ENCODE assay signal across 9 mouse cellular contexts in genomic region chr3:96704778-96705177, GRCm38 (mm10). TPM values are rescaled to one million over a fixed set of nuclear protein-coding genes. Genes with fewer than 3 reads are reported as not detected.
DNase-seq lines count a peak whose midpoint lies in the region; ATAC-seq and TF ChIP-seq lines count a peak whose summit lies in the region.
"Had no signal": no experiment of that assay in that cellular context is flagged by ENCODE, and none has a peak within 500 bp of the region (broad histone marks: within the 10 kb centered on the region; RNA-seq: fewer than 3 reads in every experiment).

No protein-coding gene starts in this region.

- no peak overlapping the region for H3K4me2 ChIP-seq in heart, embryonic 11.5 days
- H3K4me2 ChIP-seq in lung, embryonic 14.5 days, result no peak overlapping the region
- H3K4me2 ChIP-seq in stomach, postnatal 0 days (replicated peaks; ENCODE audit: low read depth), result no peak overlapping the region

- H3K9me3 ChIP-seq in heart, embryonic 11.5 days (replicated peaks; ENCODE audit: control insufficient read depth, low read length), result no peaks in the 10 kb centered on the region
- no peaks in the 10 kb centered on the region for H3K9me3 ChIP-seq in lung, embryonic 14.5 days (ENCODE audit: low read depth, low read length)
- no peaks in the 10 kb centered on the region for H3K9me3 ChIP-seq in stomach, postnatal 0 days (ENCODE audit: control insufficient read depth, low read length)
- H3K9me3 ChIP-seq: embryonic facial prominence, embryonic 10.5 days had no signal

- no peak overlapping the region for H3K27ac ChIP-seq in heart, embryonic 11.5 days (ENCODE audit: low read depth, low read length)
- H3K27ac ChIP-seq in lung, embryonic 14.5 days (ENCODE audit: low read depth), result no peak overlapping the region
- no peak overlapping the region for H3K27ac ChIP-seq in stomach, postnatal 0 days (replicated peaks)
- H3K27ac ChIP-seq: embryonic facial prominence, embryonic 10.5 days had no signal

- peaks cover 6% of the 10 kb centered on the region; the same call in 1 of the 2 replicates for H3K4me1 ChIP-seq in heart, embryonic 11.5 days (ENCODE audit: control insufficient read depth, insufficient read depth, low read length)
- no peaks in the 10 kb centered on the region for H3K4me1 ChIP-seq in lung, embryonic 14.5 days (ENCODE audit: insufficient read depth)
- H3K4me1 ChIP-seq in stomach, postnatal 0 days (replicated peaks; ENCODE audit: control insufficient read depth, insufficient read depth), result no peaks in the 10 kb centered on the region

- DNase-seq in heart, adult 18-20 months, result peak; percentile 18 to 27
- no peak for DNase-seq in lung, embryonic 14.5 days
- DNase-seq in lung, adult 18-20 months, result no peak
- DNase-seq in adrenal gland, postnatal 36 days, result peak; percentile 37 to 47
- DNase-seq in stomach, postnatal 0 days (ENCODE audit: low spot score), result peak; percentile 39
- no peak for DNase-seq in layer of hippocampus, postnatal 25 days (ENCODE audit: extremely low spot score in 1 of 2, low spot score in 1 of 2)

- H3K27me3 ChIP-seq in heart, embryonic 11.5 days (ENCODE audit: control insufficient read depth, insufficient read depth, low read length), result peaks cover 3% of the 10 kb centered on the region; the same call in 1 of the 2 replicates
- H3K27me3 ChIP-seq in lung, embryonic 14.5 days (ENCODE audit: insufficient read depth, low read length), result no peaks in the 10 kb centered on the region; the same call in 1 of the 2 replicates
- no peaks in the 10 kb centered on the region for H3K27me3 ChIP-seq in stomach, postnatal 0 days (ENCODE audit: control insufficient read depth, insufficient read depth, low read length)

- peak; percentile 54 for TF ChIP-seq CTCF in lung, embryonic 14.5 days (IDR thresholded peaks at IDR 0.05; ENCODE audit: low read depth)
- peak; percentile 68 for TF ChIP-seq CTCF in stomach, postnatal 0 days (IDR thresholded peaks at IDR 0.05; ENCODE audit: low read depth)

- no peak for ATAC-seq in heart, embryonic 11.5 days (replicated peaks; ENCODE audit: insufficient number of reproducible peaks, low FRiP score, low TSS enrichment)
- no peak for ATAC-seq in lung, embryonic 14.5 days (ENCODE audit: insufficient read depth)
- ATAC-seq in stomach, postnatal 0 days (ENCODE audit: low FRiP score, low TSS enrichment), result no peak
- ATAC-seq in megakaryocyte, adult 5-6 weeks (ENCODE audit: poor library complexity, severe bottlenecking), result no peak

- H3K9ac ChIP-seq in heart, embryonic 11.5 days (ENCODE audit: low read depth, low read length), result no peak overlapping the region
- H3K9ac ChIP-seq in lung, embryonic 14.5 days, result no peak overlapping the region
- no peak overlapping the region for H3K9ac ChIP-seq in stomach, postnatal 0 days (ENCODE audit: low read length)

- no peak for TF ChIP-seq EP300 in stomach, postnatal 0 days (optimal IDR thresholded peaks at IDR 0.05)

- H3K36me3 ChIP-seq in heart, embryonic 11.5 days (ENCODE audit: control insufficient read depth, insufficient read depth, low read length), result peaks cover 35% of the 10 kb centered on the region
- H3K36me3 ChIP-seq in lung, embryonic 14.5 days (ENCODE audit: insufficient read depth), result peaks cover 57% of the 10 kb centered on the region
- H3K36me3 ChIP-seq in stomach, postnatal 0 days (ENCODE audit: control insufficient read depth, insufficient read depth, low read length), result peaks cover 28% of the 10 kb centered on the region

- 59% methylated on average over 11 of the region's 11 CpGs for WGBS in heart, embryonic 11.5 days (ENCODE audit: insufficient replicate concordance)
- 62% methylated on average over 11 of the region's 11 CpGs for WGBS in lung, embryonic 14.5 days
- 69% methylated on average over 11 of the region's 11 CpGs for WGBS in stomach, postnatal 0 days

- H3K4me3 ChIP-seq in heart, embryonic 11.5 days (ENCODE audit: low read depth, low read length), result no peak overlapping the region
- H3K4me3 ChIP-seq in lung, embryonic 14.5 days (ENCODE audit: low read depth, low read length), result no peak overlapping the region
- H3K4me3 ChIP-seq in stomach, postnatal 0 days (ENCODE audit: low read depth, low read length), result no peak overlapping the region
- H3K4me3 ChIP-seq: embryonic facial prominence, embryonic 10.5 days had no signal

RNA-seq across cellular contexts. Expression of gene Nudt17, which starts 3.6 kb away (rescaled TPM):
- total RNA-seq in heart, adult 18-20 months (2021), result 1 to 10 TPM; 2.7 to 5.3 TPM
- polyA plus RNA-seq in heart, embryonic 11.5 days (2014; fragmentation: Nextera tagmentation; extraction: Ambion mirVana), result 7.4 and 9.3 TPM in 2 replicates
- polyA plus RNA-seq in lung, embryonic 14.5 days (2014; fragmentation: Nextera tagmentation; extraction: Ambion mirVana), result 7.1 and 8.2 TPM in 2 replicates
- under 1 TPM; 0.49 to 0.66 TPM for total RNA-seq in adrenal gland, postnatal 36 days (2021)
- polyA plus RNA-seq in stomach, postnatal 0 days (2015; fragmentation: Nextera tagmentation; extraction: Ambion mirVana), result 7.5 and 8.2 TPM in 2 replicates
- 10 to 100 TPM; 13.2 to 16.7 TPM for total RNA-seq in layer of hippocampus, postnatal 25 days (2021)
- 1.7 and 1.9 TPM in 2 replicates for total RNA-seq in megakaryocyte, adult 5-6 weeks (2015)
- 0.73 TPM in 1 of 2 replicates, not detected in the other for total RNA-seq in megakaryocyte, adult 5-6 weeks (2017)

RNA-seq across cellular contexts. Expression of gene Pias3, which starts 8.6 kb away (rescaled TPM):
- total RNA-seq in heart, adult 18-20 months (2021), result 10 to 100 TPM; 13.4 to 15.3 TPM
- 26.9 and 30.2 TPM in 2 replicates for polyA plus RNA-seq in heart, embryonic 11.5 days (2014; fragmentation: Nextera tagmentation; extraction: Ambion mirVana)
- polyA plus RNA-seq in lung, embryonic 14.5 days (2014; fragmentation: Nextera tagmentation; extraction: Ambion mirVana), result 44.0 and 49.1 TPM in 2 replicates
- total RNA-seq in adrenal gland, postnatal 36 days (2021), result 10 to 100 TPM; 24.2 to 24.4 TPM
- polyA plus RNA-seq in stomach, postnatal 0 days (2015; fragmentation: Nextera tagmentation; extraction: Ambion mirVana), result 23.4 and 27.1 TPM in 2 replicates
- 10 to 100 TPM; 24.6 to 27.0 TPM for total RNA-seq in layer of hippocampus, postnatal 25 days (2021)
- 18.6 and 26.6 TPM in 2 replicates for total RNA-seq in megakaryocyte, adult 5-6 weeks (2015)
- total RNA-seq in megakaryocyte, adult 5-6 weeks (2017), result 10.3 and 13.4 TPM in 2 replicates

RNA-seq across cellular contexts. Expression of gene Polr3c, which starts 22.6 kb away (rescaled TPM):
- total RNA-seq in heart, adult 18-20 months (2021), result 10 to 100 TPM; 23.1 to 26.1 TPM
- 31.4 and 32.7 TPM in 2 replicates for polyA plus RNA-seq in heart, embryonic 11.5 days (2014; fragmentation: Nextera tagmentation; extraction: Ambion mirVana)
- 33.7 and 34.2 TPM in 2 replicates for polyA plus RNA-seq in lung, embryonic 14.5 days (2014; fragmentation: Nextera tagmentation; extraction: Ambion mirVana)
- 10 to 100 TPM; 24.4 to 32.0 TPM for total RNA-seq in adrenal gland, postnatal 36 days (2021)
- 19.4 and 20.3 TPM in 2 replicates for polyA plus RNA-seq in stomach, postnatal 0 days (2015; fragmentation: Nextera tagmentation; extraction: Ambion mirVana)
- total RNA-seq in layer of hippocampus, postnatal 25 days (2021), result 10 to 100 TPM; 24.7 to 24.9 TPM
- 39.3 and 44.2 TPM in 2 replicates for total RNA-seq in megakaryocyte, adult 5-6 weeks (2015)
- 18.7 and 28.7 TPM in 2 replicates for total RNA-seq in megakaryocyte, adult 5-6 weeks (2017)

RNA-seq across cellular contexts. Expression of gene Rnf115, which starts 22.7 kb away (rescaled TPM):
- total RNA-seq in heart, adult 18-20 months (2021), result 10 to 100 TPM; 22.5 to 22.6 TPM
- polyA plus RNA-seq in heart, embryonic 11.5 days (2014; fragmentation: Nextera tagmentation; extraction: Ambion mirVana), result 53.9 and 56.1 TPM in 2 replicates
- polyA plus RNA-seq in lung, embryonic 14.5 days (2014; fragmentation: Nextera tagmentation; extraction: Ambion mirVana), result 53.7 and 54.2 TPM in 2 replicates
- 10 to 100 TPM; 37.4 to 43.1 TPM for total RNA-seq in adrenal gland, postnatal 36 days (2021)
- 27.3 and 28.7 TPM in 2 replicates for polyA plus RNA-seq in stomach, postnatal 0 days (2015; fragmentation: Nextera tagmentation; extraction: Ambion mirVana)
- total RNA-seq in layer of hippocampus, postnatal 25 days (2021), result 10 to 100 TPM; 56.0 to 62.3 TPM
- 136 and 137 TPM in 2 replicates for total RNA-seq in megakaryocyte, adult 5-6 weeks (2015)
- 135 and 150 TPM in 2 replicates for total RNA-seq in megakaryocyte, adult 5-6 weeks (2017)

RNA-seq across cellular contexts. Expression of gene Ankrd35, which starts 34.8 kb away (rescaled TPM):
- total RNA-seq in heart, adult 18-20 months (2021), result 1 to 10 TPM; 1.2 to 1.3 TPM
- polyA plus RNA-seq in heart, embryonic 11.5 days (2014; fragmentation: Nextera tagmentation; extraction: Ambion mirVana), result 0.15 and 0.33 TPM in 2 replicates
- polyA plus RNA-seq in lung, embryonic 14.5 days (2014; fragmentation: Nextera tagmentation; extraction: Ambion mirVana), result 0.12 and 0.15 TPM in 2 replicates
- total RNA-seq in adrenal gland, postnatal 36 days (2021), result 1 to 10 TPM; 1.3 to 3.9 TPM
- 5.5 and 6.2 TPM in 2 replicates for polyA plus RNA-seq in stomach, postnatal 0 days (2015; fragmentation: Nextera tagmentation; extraction: Ambion mirVana)
- total RNA-seq in layer of hippocampus, postnatal 25 days (2021), result 1 to 10 TPM; 5.3 to 6.2 TPM
- not detected in 2 replicates for total RNA-seq in megakaryocyte, adult 5-6 weeks (2015)
- total RNA-seq in megakaryocyte, adult 5-6 weeks (2017), result not detected in 2 replicates

Comparison
In these comparisons a context has a peak if more than half of its experiments do, and no peak if none do; other contexts are left out.
1. DNase-seq: peak in heart, adult 18-20 months (2 of 2), adrenal gland, postnatal 36 days (2 of 2) and stomach, postnatal 0 days (single experiment); none in lung, embryonic 14.5 days (single experiment), lung, adult 18-20 months (0 of 2) and layer of hippocampus, postnatal 25 days (0 of 2).